15 mouse cellular contexts compared by ENCODE assay signal in genomic region chr9:106339730-106340129, GRCm38 (mm10). TPM values are rescaled to one million over a fixed set of nuclear protein-coding genes. Genes with fewer than 3 reads are reported as not detected.
DNase-seq lines count a peak whose midpoint lies in the region; ATAC-seq and TF ChIP-seq lines count a peak whose summit lies in the region.
"Had no signal": no experiment of that assay in that cellular context is flagged by ENCODE, and none has a peak within 500 bp of the region (broad histone marks: within the 10 kb centered on the region; RNA-seq: fewer than 3 reads in every experiment).

No protein-coding gene starts in this region.

- H3K4me1 ChIP-seq in intestine, embryonic 14.5 days (replicated peaks; ENCODE audit: control insufficient read depth, insufficient read depth, low read length), result peaks cover 45% of the 10 kb centered on the region
- peaks cover 29% of the 10 kb centered on the region for H3K4me1 ChIP-seq in intestine, embryonic 15.5 days (replicated peaks)
- peaks cover 26% of the 10 kb centered on the region for H3K4me1 ChIP-seq in neural tube, embryonic 11.5 days (ENCODE audit: control insufficient read depth, insufficient read depth, low read length)
- peaks cover 34% of the 10 kb centered on the region for H3K4me1 ChIP-seq in neural tube, embryonic 15.5 days
- peaks cover 68% of the 10 kb centered on the region for H3K4me1 ChIP-seq in embryonic facial prominence, embryonic 15.5 days

- H3K27ac ChIP-seq in intestine, embryonic 14.5 days (ENCODE audit: low read depth), result peak overlapping the region; percentile 80; the same call in 1 of the 2 replicates
- no peak overlapping the region for H3K27ac ChIP-seq in intestine, embryonic 15.5 days
- peak overlapping the region; percentile 62; the same call in 1 of the 2 replicates for H3K27ac ChIP-seq in neural tube, embryonic 11.5 days (ENCODE audit: low read depth, low read length)
- H3K27ac ChIP-seq in neural tube, embryonic 15.5 days (replicated peaks), result no peak overlapping the region
- peak overlapping the region; percentile 92 for H3K27ac ChIP-seq in embryonic facial prominence, embryonic 15.5 days (replicated peaks)
- H3K27ac ChIP-seq: heart, embryonic 15.5 days had no signal

- no peaks in the 10 kb centered on the region for H3K27me3 ChIP-seq in intestine, embryonic 14.5 days (replicated peaks; ENCODE audit: control insufficient read depth, insufficient read depth, low read length)
- H3K27me3 ChIP-seq in intestine, embryonic 15.5 days (replicated peaks), result no peaks in the 10 kb centered on the region
- H3K27me3 ChIP-seq in neural tube, embryonic 11.5 days (ENCODE audit: control insufficient read depth, insufficient read depth, low read length), result no peaks in the 10 kb centered on the region
- no peaks in the 10 kb centered on the region for H3K27me3 ChIP-seq in neural tube, embryonic 15.5 days (replicated peaks)
- H3K27me3 ChIP-seq in embryonic facial prominence, embryonic 15.5 days, result no peaks in the 10 kb centered on the region
- no peaks in the 10 kb centered on the region for H3K27me3 ChIP-seq in myocyte (ENCODE audit: control insufficient read depth, insufficient read depth, insufficient read length)
- H3K27me3 ChIP-seq: heart, embryonic 15.5 days; hindbrain, embryonic 15.5 days had no signal

- no peak overlapping the region for H3K4me3 ChIP-seq in intestine, embryonic 14.5 days (ENCODE audit: low read depth, low read length)
- no peak overlapping the region for H3K4me3 ChIP-seq in intestine, embryonic 15.5 days (replicated peaks)
- H3K4me3 ChIP-seq in neural tube, embryonic 11.5 days (ENCODE audit: low read depth, low read length), result no peak overlapping the region
- H3K4me3 ChIP-seq in neural tube, embryonic 15.5 days (replicated peaks), result no peak overlapping the region
- H3K4me3 ChIP-seq in embryonic facial prominence, embryonic 15.5 days (replicated peaks), result no peak overlapping the region
- no peak overlapping the region for H3K4me3 ChIP-seq in myocyte
- H3K4me3 ChIP-seq: erythroblast, embryonic 14.5 days; heart, embryonic 15.5 days; hindbrain, embryonic 15.5 days had no signal

- no peak overlapping the region for H3ac ChIP-seq in myocyte (ENCODE audit: control insufficient read depth, insufficient read length)

- TF ChIP-seq POLR2A in myocyte (IDR thresholded peaks at IDR 0.05; ENCODE audit: insufficient read length, low read depth), result no peak

- no peaks in the 10 kb centered on the region for H3K9me3 ChIP-seq in intestine, embryonic 14.5 days (ENCODE audit: control insufficient read depth, low read length)
- no peaks in the 10 kb centered on the region for H3K9me3 ChIP-seq in intestine, embryonic 15.5 days
- H3K9me3 ChIP-seq in neural tube, embryonic 11.5 days (ENCODE audit: control insufficient read depth, low read length), result no peaks in the 10 kb centered on the region
- no peaks in the 10 kb centered on the region for H3K9me3 ChIP-seq in neural tube, embryonic 15.5 days (replicated peaks)
- no peaks in the 10 kb centered on the region for H3K9me3 ChIP-seq in embryonic facial prominence, embryonic 15.5 days (replicated peaks)
- H3K9me3 ChIP-seq: heart, embryonic 15.5 days; hindbrain, embryonic 15.5 days had no signal

- no peak overlapping the region for H3K4me2 ChIP-seq in intestine, embryonic 14.5 days (ENCODE audit: low read length)
- H3K4me2 ChIP-seq in intestine, embryonic 15.5 days (replicated peaks), result no peak overlapping the region
- H3K4me2 ChIP-seq in neural tube, embryonic 11.5 days (ENCODE audit: low read depth), result no peak overlapping the region
- no peak overlapping the region for H3K4me2 ChIP-seq in neural tube, embryonic 15.5 days
- no peak overlapping the region for H3K4me2 ChIP-seq in embryonic facial prominence, embryonic 15.5 days (replicated peaks)
- H3K4me2 ChIP-seq in myocyte (ENCODE audit: low read depth), result peak overlapping the region; percentile 73
- H3K4me2 ChIP-seq: heart, embryonic 15.5 days had no signal

- H3K36me3 ChIP-seq in intestine, embryonic 14.5 days (ENCODE audit: control insufficient read depth, insufficient read depth, low read length), result no peaks in the 10 kb centered on the region
- no peaks in the 10 kb centered on the region for H3K36me3 ChIP-seq in intestine, embryonic 15.5 days
- no peaks in the 10 kb centered on the region for H3K36me3 ChIP-seq in neural tube, embryonic 11.5 days (ENCODE audit: control insufficient read depth, insufficient read depth, low read length)
- no peaks in the 10 kb centered on the region for H3K36me3 ChIP-seq in neural tube, embryonic 15.5 days
- no peaks in the 10 kb centered on the region for H3K36me3 ChIP-seq in embryonic facial prominence, embryonic 15.5 days
- H3K36me3 ChIP-seq in myocyte (ENCODE audit: control insufficient read depth, insufficient read depth), result no peaks in the 10 kb centered on the region
- H3K36me3 ChIP-seq: heart, embryonic 15.5 days; hindbrain, embryonic 15.5 days had no signal

- WGBS in intestine, embryonic 14.5 days, result 89% methylated on average over 4 of the region's 4 CpGs
- WGBS in intestine, embryonic 15.5 days, result 87% methylated on average over 4 of the region's 4 CpGs
- WGBS in neural tube, embryonic 11.5 days, result 87% methylated on average over 4 of the region's 4 CpGs
- WGBS in neural tube, embryonic 15.5 days, result 96% methylated on average over 4 of the region's 4 CpGs
- 51% methylated on average over 4 of the region's 4 CpGs for WGBS in embryonic facial prominence, embryonic 15.5 days

- ATAC-seq in intestine, embryonic 14.5 days (replicated peaks; ENCODE audit: low FRiP score, low TSS enrichment, low read depth), result no peak
- no peak for ATAC-seq in intestine, embryonic 15.5 days
- no peak for ATAC-seq in neural tube, embryonic 11.5 days (ENCODE audit: insufficient read depth, low FRiP score, low TSS enrichment)
- no peak for ATAC-seq in neural tube, embryonic 15.5 days (ENCODE audit: low FRiP score)
- ATAC-seq in embryonic facial prominence, embryonic 15.5 days (ENCODE audit: insufficient number of reproducible peaks, low FRiP score, low TSS enrichment, low read depth), result no peak
- ATAC-seq: midbrain, embryonic 16.5 days had no signal

- H3K79me2 ChIP-seq in myocyte (ENCODE audit: control insufficient read depth, insufficient read depth), result no peaks in the 10 kb centered on the region

- no peak overlapping the region for H3K9ac ChIP-seq in intestine, embryonic 14.5 days (ENCODE audit: low read length)
- H3K9ac ChIP-seq in intestine, embryonic 15.5 days, result no peak overlapping the region
- no peak overlapping the region for H3K9ac ChIP-seq in neural tube, embryonic 11.5 days (ENCODE audit: low read length)
- H3K9ac ChIP-seq in neural tube, embryonic 15.5 days (replicated peaks), result no peak overlapping the region
- H3K9ac ChIP-seq in embryonic facial prominence, embryonic 15.5 days, result no peak overlapping the region
- H3K9ac ChIP-seq: heart, embryonic 15.5 days; hindbrain, embryonic 15.5 days had no signal

- no peak for DNase-seq in intestine, embryonic 14.5 days (ENCODE audit: low spot score)
- DNase-seq in neural tube, embryonic 11.5 days (ENCODE audit: low spot score), result no peak
- no peak for DNase-seq in embryo, embryonic 9.5 days (ENCODE audit: extremely low spot score)
- DNase-seq: adrenal gland, adult 8-10 months; cerebellum, adult 11-12 months; kidney, postnatal 14 days; layer of hippocampus, adult 9-11 months had no signal

TF ChIP-seq in myocyte, 11 proteins besides CTCF, POLR2A, EP300 and RAD21:
- no peak for TF ChIP-seq POLR2AphosphoS2 (IDR thresholded peaks at IDR 0.05; ENCODE audit: insufficient read length, low read depth)
- TF ChIP-seq MYOG (IDR thresholded peaks at IDR 0.05; ENCODE audit: control insufficient read depth in 1 of 3, insufficient read depth in 1 of 3, insufficient read length in 2 of 3, low read depth in 2 of 3), result peak in 2 of 3 experiments; percentile 21 to 66
- TF ChIP-seq USF1 (IDR thresholded peaks at IDR 0.05; ENCODE audit: low read depth), result no peak
- TF ChIP-seq MYOD1 (IDR thresholded peaks at IDR 0.05; ENCODE audit: control insufficient read depth in 1 of 3, insufficient read length in 2 of 3, low read depth in 2 of 3), result peak in 2 of 3 experiments; percentile 30 to 70
- no peak for TF ChIP-seq MAX (IDR thresholded peaks at IDR 0.05; ENCODE audit: low read depth)
- no peak for TF ChIP-seq CEBPB (IDR thresholded peaks at IDR 0.05; ENCODE audit: insufficient read depth, poor library complexity, severe bottlenecking)
- no peak for TF ChIP-seq SRF (IDR thresholded peaks at IDR 0.05; ENCODE audit: control insufficient read depth, insufficient read length, low read depth)

RNA-seq across cellular contexts. Expression of gene Dusp7, which starts 28.7 kb away (rescaled TPM):
- polyA plus RNA-seq in intestine, embryonic 14.5 days (2014; fragmentation: Nextera tagmentation; extraction: Ambion mirVana), result 16.5 and 19.8 TPM in 2 replicates
- polyA plus RNA-seq in intestine, embryonic 15.5 days (2015; fragmentation: Nextera tagmentation; extraction: Ambion mirVana), result 10.0 and 10.3 TPM in 2 replicates
- 28.1 and 28.7 TPM in 2 replicates for polyA plus RNA-seq in neural tube, embryonic 11.5 days (2014; fragmentation: Nextera tagmentation; extraction: Ambion mirVana)
- polyA plus RNA-seq in neural tube, embryonic 15.5 days (2015; fragmentation: Nextera tagmentation; extraction: Ambion mirVana), result 13.9 and 16.4 TPM in 2 replicates
- 42.3 and 44.2 TPM in 2 replicates for polyA plus RNA-seq in embryonic facial prominence, embryonic 15.5 days (2015; fragmentation: Nextera tagmentation; extraction: Ambion mirVana)
- polyA plus RNA-seq in myocyte (2012; fragmentation: generic; extraction: Trizol), result 8.9 TPM

RNA-seq across cellular contexts. Expression of gene Poc1a, which starts 58.9 kb away (rescaled TPM):
- polyA plus RNA-seq in intestine, embryonic 14.5 days (2014; fragmentation: Nextera tagmentation; extraction: Ambion mirVana), result 29.1 and 29.6 TPM in 2 replicates
- 25.9 and 28.2 TPM in 2 replicates for polyA plus RNA-seq in intestine, embryonic 15.5 days (2015; fragmentation: Nextera tagmentation; extraction: Ambion mirVana)
- polyA plus RNA-seq in neural tube, embryonic 11.5 days (2014; fragmentation: Nextera tagmentation; extraction: Ambion mirVana), result 23.7 and 26.6 TPM in 2 replicates
- polyA plus RNA-seq in neural tube, embryonic 15.5 days (2015; fragmentation: Nextera tagmentation; extraction: Ambion mirVana), result 7.0 and 13.3 TPM in 2 replicates
- polyA plus RNA-seq in embryonic facial prominence, embryonic 15.5 days (2015; fragmentation: Nextera tagmentation; extraction: Ambion mirVana), result 22.4 and 32.8 TPM in 2 replicates
- 7.6 TPM for polyA plus RNA-seq in myocyte (2012; fragmentation: generic; extraction: Trizol)

Comparison
In these comparisons a context has a peak if more than half of its experiments do, and no peak if none do; other contexts are left out.
1. H3K27ac ChIP-seq: peak in intestine, embryonic 14.5 days (single experiment), neural tube, embryonic 11.5 days (single experiment) and embryonic facial prominence, embryonic 15.5 days (single experiment); none in intestine, embryonic 15.5 days (single experiment) and neural tube, embryonic 15.5 days (single experiment).